Mouse (Mus musculus) yolk sac, embryonic 10.5 days (tissue): Measurements from ENCODE around the gene Otop3.
"Not testable (repeated sequence)": the region's sequence is repeated elsewhere in the genome, so short reads cannot be mapped to it uniquely, and the experiment has no call there.

Source experiments
- DNase-seq: peaks from one replicate; pipeline ENCODE4 v3.0.0-alpha.2; 2017; ENCODE audit warnings: low spot score

Gene Otop3

GRCm38 (mm10) chr11:115366039-115366705 lies 31.6 kb downstream of the Otop3 start:
- no peak for DNase-seq

DNA sequence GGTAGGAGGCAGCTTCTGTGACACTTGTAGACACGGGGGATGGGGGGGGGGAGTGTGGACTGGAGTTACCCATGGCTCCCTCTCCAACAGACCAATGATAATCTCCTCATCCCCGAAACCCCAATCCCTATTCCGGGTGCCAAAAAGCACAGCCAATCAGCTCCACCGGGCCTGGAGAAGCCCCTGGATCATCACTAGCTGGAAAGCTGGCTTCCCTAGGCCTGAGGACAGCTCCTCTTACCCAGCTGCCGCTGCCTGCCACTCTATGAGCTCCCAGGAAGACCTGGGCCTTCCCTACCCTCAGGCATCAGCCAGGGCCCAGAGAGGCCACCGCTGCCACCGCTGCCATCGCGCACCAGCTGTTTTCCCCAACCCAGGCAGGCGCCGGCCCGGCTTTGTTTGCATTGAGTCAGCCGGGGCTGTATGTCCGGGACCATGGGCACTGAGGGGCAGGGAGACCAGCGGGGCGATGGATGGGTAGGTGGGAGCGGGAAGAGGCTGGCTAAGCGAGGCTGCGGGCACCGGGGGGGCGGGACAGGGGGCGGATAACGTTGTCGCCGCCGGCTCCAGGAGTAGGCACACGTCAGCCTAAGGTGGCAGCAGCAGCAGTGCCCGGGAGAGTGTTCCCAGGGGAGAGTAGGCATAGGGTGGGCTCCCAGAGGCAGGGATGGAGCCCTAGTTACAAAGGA lies 32.3 kb downstream of the Otop3 start:
- DNase-seq, result no peak

DNA sequence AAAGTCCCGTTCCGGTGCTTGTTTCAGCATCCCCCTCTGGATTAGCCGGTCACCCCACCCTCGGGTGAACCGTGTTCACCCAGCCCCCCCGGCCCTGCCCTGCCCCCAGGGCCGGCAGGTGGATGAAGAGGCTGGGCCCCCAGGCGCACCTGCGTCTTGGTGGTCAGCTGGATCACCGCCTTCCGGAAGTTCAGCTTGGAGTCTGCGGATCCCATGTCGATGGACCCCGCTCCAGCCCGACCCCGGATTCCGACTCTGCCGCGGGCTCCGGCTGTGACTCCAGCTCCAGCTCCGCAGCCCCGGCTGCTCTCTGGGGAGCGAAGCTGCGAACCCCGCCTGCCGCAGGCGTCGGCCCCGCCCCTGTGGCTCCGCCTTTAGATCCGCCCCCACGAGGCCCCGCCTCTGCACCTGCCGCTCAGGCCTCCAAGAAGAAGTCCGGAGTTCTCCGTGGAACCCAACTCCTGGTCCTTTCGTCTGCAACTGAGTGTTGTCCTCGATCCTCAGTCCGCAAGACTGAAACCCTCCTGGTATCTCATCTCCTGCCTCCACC lies 32.9 kb downstream of the Otop3 start, which contains the start of gene Hid1:
Gene Hid1 (minus strand): TSS at position 362 of the 550 bp plus-strand sequence.
- DNase-seq, result peak; percentile 68

- no peak for DNase-seq
Measured at GRCm38 (mm10) chr11:115370368-115370767, 35.8 kb downstream of the Otop3 start.

GRCm38 (mm10) chr11:115371354-115371753 lies 36.8 kb downstream of the Otop3 start:
- DNase-seq, result no peak

DNA sequence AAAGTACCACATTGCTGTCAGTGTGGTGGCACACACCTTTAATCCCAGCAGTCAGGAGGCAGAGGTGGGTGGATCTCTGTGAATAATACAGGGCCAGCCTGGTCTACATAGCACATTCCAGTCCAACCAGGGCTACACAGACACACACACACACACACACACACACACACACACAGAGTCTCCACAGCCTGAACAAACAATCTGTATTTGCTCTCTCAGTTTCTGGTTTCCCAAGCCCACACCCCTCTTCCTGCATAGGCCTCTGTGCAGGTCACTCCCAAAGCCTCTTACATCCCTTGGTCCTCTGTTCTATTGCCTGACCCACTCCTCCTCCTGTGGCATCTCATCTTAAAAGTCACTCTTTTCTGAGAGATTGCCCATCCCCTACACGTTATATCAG lies 37.5 kb downstream of the Otop3 start:
- DNase-seq, result no peak

- DNase-seq, result no peak
Measured at GRCm38 (mm10) chr11:115372737-115373136, 38.2 kb downstream of the Otop3 start.

DNA sequence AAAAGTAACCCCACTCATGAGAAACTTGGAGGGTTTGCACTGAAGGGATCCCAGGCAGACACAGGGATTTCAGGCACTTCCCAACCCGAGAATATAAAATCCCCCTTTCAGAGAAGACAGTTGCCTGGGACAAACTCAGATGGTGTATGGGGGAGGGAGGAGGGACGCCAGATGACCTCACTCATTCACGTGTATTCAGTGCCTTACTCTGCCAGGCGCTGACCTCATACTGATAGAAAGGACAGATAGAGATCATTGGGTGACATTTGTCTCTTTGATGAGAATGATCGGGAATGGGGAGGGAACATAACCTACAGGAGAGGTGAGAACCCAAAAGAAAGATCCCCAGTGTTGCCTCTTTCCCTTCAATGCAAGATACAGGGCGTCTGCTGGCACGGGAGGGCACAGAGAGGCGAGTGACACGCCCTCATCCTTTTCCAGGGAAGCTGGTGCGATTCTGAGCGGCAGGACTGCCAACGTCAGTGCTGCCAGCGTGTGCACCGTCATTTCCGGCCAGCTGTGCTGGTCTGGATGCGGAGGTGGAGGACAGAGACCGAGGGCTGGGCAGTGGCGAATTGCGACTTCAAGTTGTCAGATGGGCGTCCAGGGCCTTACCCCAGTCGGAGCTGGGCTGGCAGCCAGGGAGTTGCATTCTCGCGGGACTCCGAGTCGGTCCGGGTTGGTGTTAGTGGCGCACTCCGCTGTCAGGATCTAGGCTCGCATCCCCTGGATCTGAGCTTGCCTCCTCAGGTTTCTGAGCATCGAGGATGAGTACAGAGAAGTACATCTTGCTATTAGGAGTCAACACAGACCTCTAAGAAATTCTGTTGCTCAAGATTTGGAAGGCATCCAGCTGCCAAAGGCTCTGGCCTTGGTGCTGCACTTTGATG lies 39.5 kb downstream of the Otop3 start:
- DNase-seq, result no peak

GRCm38 (mm10) chr11:115374695-115375425 lies 40.3 kb downstream of the Otop3 start:
- no peak for DNase-seq

- DNase-seq, result no peak
Measured at GRCm38 (mm10) chr11:115376722-115377121, 42.2 kb downstream of the Otop3 start.

DNA sequence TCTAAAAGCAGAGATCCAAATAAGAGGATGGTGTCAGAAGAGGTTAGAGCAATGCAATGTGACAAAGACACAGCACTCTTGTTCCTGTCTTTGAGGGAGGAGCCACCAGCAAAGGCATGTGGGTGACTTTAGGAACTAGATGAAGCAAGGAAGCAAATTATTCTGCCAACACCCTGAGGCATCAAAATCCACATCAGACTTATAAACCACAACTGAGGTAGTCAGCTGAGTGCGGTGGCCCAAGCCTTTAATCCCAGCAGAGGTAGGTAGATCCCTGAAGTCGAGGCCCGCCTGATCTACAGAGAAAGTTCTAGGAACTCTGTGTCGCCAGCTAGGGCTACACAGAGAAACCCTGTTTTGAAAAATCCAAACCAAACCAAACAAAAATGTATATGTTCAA lies 42.7 kb downstream of the Otop3 start:
- no peak for DNase-seq

DNA sequence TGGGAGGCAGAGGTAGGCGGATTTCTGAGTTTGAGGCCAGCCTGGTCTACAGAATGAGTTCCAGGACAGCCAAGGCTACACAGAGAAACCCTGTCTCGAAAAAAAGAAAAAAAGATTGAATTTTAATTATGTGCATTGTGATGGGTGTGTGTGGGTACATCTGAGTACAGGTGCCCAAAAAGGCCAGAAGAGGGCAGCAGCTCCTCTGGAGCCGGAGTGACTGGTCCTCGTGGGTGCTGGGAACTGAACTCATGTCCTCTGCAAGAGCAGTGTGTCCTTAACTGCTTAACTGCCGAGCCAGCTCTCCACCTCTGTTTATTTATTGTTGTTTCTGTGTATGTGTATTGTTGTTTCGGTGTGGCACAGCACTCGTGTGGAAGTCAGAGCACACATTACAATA lies 43.3 kb downstream of the Otop3 start:
- DNase-seq, result no peak

DNA sequence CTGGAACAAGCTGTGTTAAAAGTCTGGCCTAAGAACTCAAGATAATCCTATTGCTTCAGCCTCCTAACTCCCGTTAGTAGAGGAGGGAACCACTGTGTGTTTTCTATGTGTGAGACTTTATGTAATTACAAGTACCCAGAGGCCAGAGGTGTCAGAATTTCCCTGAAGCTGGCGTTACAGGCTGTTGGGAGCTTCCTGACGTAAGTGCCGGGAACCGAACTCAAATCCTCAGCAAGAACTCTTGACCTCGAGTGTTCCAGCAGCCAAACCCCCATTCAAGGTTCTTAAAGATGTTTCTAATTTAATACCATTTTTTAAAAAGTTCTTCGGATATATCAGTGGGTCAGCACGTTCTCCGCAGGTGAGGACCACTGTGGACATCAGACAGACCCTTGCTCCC lies 46.7 kb downstream of the Otop3 start:
- no peak for DNase-seq

- peak; percentile 92 for DNase-seq
Measured at GRCm38 (mm10) chr11:115381743-115382539, 47.4 kb downstream of the Otop3 start, which contains the start of gene Cdr2l. Gene Cdr2l (plus strand): TSS chr11:115381916.

DNA sequence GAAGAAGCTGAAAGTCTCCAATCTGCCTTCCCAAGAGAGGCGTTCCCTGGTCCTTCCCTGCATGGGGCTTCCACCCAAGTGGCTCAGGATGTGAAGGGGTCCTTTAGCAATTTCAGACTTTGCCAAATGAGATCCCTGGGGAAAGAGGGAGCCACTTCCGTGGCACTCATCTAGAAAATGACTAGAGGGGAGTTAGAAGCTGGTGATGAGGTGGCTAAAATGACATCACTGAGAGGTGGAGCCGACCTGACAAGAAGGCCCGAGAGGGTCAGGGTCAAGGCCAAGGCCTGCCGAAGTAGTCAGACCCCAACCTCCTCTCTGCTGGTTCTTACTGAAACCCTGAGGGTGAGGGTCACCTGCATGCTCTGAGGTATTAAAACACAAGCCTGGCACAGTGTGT lies 48.4 kb downstream of the Otop3 start:
- DNase-seq, result no peak

DNA sequence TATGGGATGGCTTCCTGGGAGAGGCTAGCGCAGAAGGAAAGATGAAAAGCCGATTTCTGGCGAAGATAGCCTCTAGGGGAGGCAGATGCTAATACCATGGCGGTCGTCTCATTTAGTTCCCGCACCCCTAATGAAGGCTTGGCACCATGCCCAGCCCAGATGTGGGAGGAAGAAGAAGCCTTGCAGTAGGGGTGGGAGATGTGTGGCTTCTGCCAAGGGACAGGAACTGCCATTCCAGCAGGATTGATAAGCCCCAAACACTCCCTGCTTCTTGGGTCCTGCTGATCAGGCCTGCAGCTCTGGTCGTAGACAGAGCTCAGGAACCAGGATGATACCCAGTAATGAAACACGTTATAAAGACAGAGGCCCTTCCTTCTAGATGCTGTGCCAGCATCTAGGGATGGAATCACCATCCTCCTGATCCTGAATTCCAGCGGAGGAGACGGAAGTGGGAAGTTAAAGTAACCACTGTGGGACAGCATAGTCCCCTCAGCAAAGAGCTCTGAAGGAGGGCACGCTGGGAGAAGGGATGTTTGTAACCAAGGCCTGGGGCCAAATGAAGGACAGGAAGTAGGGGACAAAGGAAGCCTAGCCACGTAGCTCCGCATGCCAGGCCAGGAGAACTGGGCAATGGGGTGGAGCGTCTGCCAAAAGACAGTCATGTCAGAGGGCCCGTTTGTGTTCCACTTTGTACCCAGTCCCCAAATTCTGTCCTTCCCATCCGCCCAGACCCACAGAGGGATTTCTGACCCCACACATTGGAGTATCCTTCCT lies 49.4 kb downstream of the Otop3 start:
- DNase-seq, result no peak

DNA sequence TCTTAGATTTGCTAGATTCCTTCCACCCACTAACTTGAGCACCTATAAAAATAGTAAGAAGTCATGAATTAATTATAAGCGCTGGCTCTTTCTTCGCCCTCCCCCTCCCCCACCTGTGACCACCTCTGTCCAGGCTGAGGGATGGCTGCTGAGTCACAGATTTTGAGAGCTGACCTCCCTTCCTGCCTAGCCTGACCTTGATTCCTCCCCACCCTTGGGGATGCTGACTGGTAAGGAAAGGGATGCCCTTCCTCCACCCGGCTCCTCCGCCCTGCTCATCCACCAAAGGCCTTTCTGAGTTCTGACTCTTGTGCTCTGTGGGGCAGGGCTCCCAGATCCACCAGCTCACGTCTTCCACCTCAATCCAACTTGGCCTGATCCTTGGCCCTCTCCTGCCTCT lies 50.1 kb downstream of the Otop3 start:
- no peak for DNase-seq

- not testable (repeated sequence) for DNase-seq
Measured at GRCm38 (mm10) chr11:115386859-115387258, 52.3 kb downstream of the Otop3 start.

- no peak for DNase-seq
Measured at GRCm38 (mm10) chr11:115391358-115391757, 56.8 kb downstream of the Otop3 start.

DNA sequence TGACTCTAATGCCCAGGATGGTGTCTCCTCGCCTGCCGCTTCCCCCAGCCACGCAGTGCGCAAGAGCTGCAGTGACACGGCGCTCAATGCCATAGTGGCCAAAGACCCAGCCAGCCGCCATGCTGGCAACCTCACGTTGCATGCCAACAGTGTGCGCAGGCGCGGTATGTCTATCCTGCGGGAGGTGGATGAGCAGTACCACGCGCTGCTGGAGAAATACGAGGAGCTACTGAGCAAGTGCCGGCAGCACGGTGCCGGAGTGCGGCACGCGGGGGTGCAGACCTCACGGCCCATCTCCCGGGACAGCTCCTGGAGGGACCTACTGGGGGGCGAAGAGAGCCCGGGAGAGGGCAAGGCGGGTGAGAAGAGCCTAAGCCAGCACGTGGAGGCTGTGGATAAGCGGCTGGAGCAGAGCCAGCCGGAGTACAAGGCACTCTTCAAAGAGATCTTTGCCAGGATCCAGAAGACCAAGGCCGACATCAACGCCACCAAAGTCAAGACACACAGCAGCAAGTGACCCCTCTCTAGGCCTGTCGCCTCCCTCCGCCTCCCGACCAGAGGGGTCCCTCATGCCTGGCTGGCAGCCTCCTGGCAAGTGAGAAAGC lies 59.3 kb downstream of the Otop3 start:
- DNase-seq, result no peak
